Mouse (Mus musculus) lung, postnatal 0 days (tissue): ENCODE measurements at regions not wholly inside any gene's neighbourhood (a gene's known extent, or its start where the extent isn't known, plus 50 kb on each side); places are given as distances from the start of the nearest gene placed in this dataset.

ENCODE experiments used
- ATAC-seq: fragments of 200-750 bp; cut with Nextera tagmentation; 2 replicates; pipeline ENCODE4 v1.8.0; 2017; ENCODE audit warnings: moderate library complexity
- DNase-seq: peaks from one replicate; pipeline ENCODE4 v3.0.0-alpha.2; 2016; ENCODE audit warnings: low spot score
- H3K27ac ChIP-seq: fragments of 300-500 bp; sonication (generic); 2 replicates; pipeline ENCODE4 v1.5.1; 2014; ENCODE audit warnings: antibody characterized with exemption, mild to moderate bottlenecking, low read length, mixed read lengths
- H3K27me3 ChIP-seq: fragments of 300-500 bp; sonication (generic); replicated peaks from 2 replicates; pipeline ENCODE4 v1.6.1; 2014; ENCODE audit warnings: low read length, mixed read lengths; ENCODE audit not compliant: insufficient read depth
- H3K36me3 ChIP-seq: fragments of 300-500 bp; sonication (generic); 2 replicates; pipeline ENCODE4 v1.6.1; 2014; ENCODE audit warnings: low read length, mixed read lengths; ENCODE audit not compliant: insufficient read depth
- H3K4me1 ChIP-seq: fragments of 300-500 bp; sonication (generic); 2 replicates; pipeline ENCODE4 v1.6.1; 2014; ENCODE audit warnings: antibody characterized with exemption, low read depth, low read length, mixed read lengths; ENCODE audit not compliant: insufficient read depth
- H3K4me2 ChIP-seq: fragments of 300-500 bp; sonication (generic); replicated peaks from 2 replicates; pipeline ENCODE4 v1.6.1; 2014; ENCODE audit warnings: low read depth, mild to moderate bottlenecking, low read length, moderate library complexity, mixed read lengths
- H3K4me3 ChIP-seq: fragments of 300-500 bp; sonication (generic); 2 replicates; pipeline ENCODE4 v1.5.1; 2014; ENCODE audit warnings: low read depth, low read length
- H3K9ac ChIP-seq: fragments of 300-500 bp; sonication (generic); replicated peaks from 2 replicates; pipeline ENCODE4 v1.6.1; 2014; ENCODE audit warnings: low read depth, mild to moderate bottlenecking
- H3K9me3 ChIP-seq: fragments of 300-500 bp; sonication (generic); 2 replicates; pipeline ENCODE4 v1.6.1; 2016; ENCODE audit warnings: low read length, mixed read lengths
- CTCF ChIP-seq: IDR thresholded peaks from 2 replicates; pipeline ENCODE4 v1.5.1; 2016; ENCODE audit warnings: antibody characterized with exemption, mild to moderate bottlenecking
- EP300 ChIP-seq: IDR thresholded peaks from 2 replicates; pipeline ENCODE4 v1.6.1; 2016; ENCODE audit warnings: antibody characterized with exemption, mild to moderate bottlenecking, control low read depth
- WGBS: fragments of 180-500 bp; shearing (Covaris S2); extraction: QIAGEN DNeasy Blood & Tissue Kit; methylation state at CpG from one replicate; pipeline ENCODE4 v1.1.7; 2014; 5-methylcytosine and 5-hydroxymethylcytosine counted together

- DNase-seq (no peak), ATAC-seq (no peak)
- Histone ChIP-seq H3K27ac (peak overlapping the region; percentile 43; the same call in 1 of the 2 replicates), H3K4me2 (no peak overlapping the region), H3K9me3 (no peaks in the 10 kb centered on the region), H3K4me3 (no peak overlapping the region), H3K4me1 (peaks cover 14% of the 10 kb centered on the region; the same call in 1 of the 2 replicates), H3K9ac (no peak overlapping the region), H3K36me3 (no peaks in the 10 kb centered on the region), H3K27me3 (no peaks in the 10 kb centered on the region)
- WGBS, result 42% methylated on average over 8 of the region's 8 CpGs
- TF ChIP-seq EP300 (no peak), CTCF (no peak)
Measured at GRCm38 (mm10) chr8:8991026-8991425, 300.7 kb upstream of the Arglu1 start.

DNA sequence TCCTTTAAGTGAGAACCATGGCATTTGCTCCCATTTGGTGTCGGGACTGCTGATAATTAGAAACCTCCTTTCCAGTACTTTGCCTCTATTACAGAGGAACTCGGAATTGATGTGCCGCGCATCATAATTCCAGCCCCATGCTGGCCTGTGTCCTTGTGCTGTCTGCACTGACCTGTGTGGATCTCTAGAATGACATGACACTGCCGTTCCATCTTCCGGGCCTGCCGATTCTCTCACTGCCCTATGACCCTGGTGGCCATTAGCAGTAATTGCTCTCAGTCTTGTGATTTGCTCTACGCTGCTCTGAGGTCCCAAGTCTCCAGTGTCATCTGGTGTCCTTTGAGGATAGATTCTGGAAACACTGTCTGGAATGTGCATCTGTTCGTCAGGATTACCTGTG lies 295.7 kb upstream of the Arglu1 start:
- DNase-seq, result no peak
- no peaks in the 10 kb centered on the region for H3K9me3 ChIP-seq
- no peaks in the 10 kb centered on the region for H3K36me3 ChIP-seq
- ATAC-seq, result no peak
- H3K4me2 ChIP-seq, result no peak overlapping the region
- peaks cover 10% of the 10 kb centered on the region; the same call in 1 of the 2 replicates for H3K4me1 ChIP-seq
- 81% methylated on average over 9 of the region's 9 CpGs for WGBS
- peak; percentile 44 for TF ChIP-seq CTCF
- TF ChIP-seq EP300, result no peak
- no peaks in the 10 kb centered on the region for H3K27me3 ChIP-seq
- H3K4me3 ChIP-seq, result no peak overlapping the region
- no peak overlapping the region for H3K27ac ChIP-seq
- no peak overlapping the region for H3K9ac ChIP-seq

GRCm38 (mm10) chr8:8985395-8985794 lies 295.1 kb upstream of the Arglu1 start:
- TF ChIP-seq EP300 (no peak), CTCF (peak; percentile 57)
- Histone ChIP-seq H3K27me3 (no peaks in the 10 kb centered on the region), H3K36me3 (no peaks in the 10 kb centered on the region), H3K4me3 (no peak overlapping the region), H3K4me2 (no peak overlapping the region), H3K9me3 (no peaks in the 10 kb centered on the region), H3K27ac (no peak overlapping the region), H3K4me1 (peaks cover 4% of the 10 kb centered on the region; the same call in 1 of the 2 replicates), H3K9ac (no peak overlapping the region)
- no peak for DNase-seq
- no peak for ATAC-seq
- 76% methylated on average over 13 of the region's 13 CpGs for WGBS

GRCm38 (mm10) chr8:8984829-8985251 lies 294.5 kb upstream of the Arglu1 start:
- H3K9me3 ChIP-seq, result no peaks in the 10 kb centered on the region
- WGBS, result 32% methylated on average over 11 of the region's 11 CpGs
- no peaks in the 10 kb centered on the region for H3K27me3 ChIP-seq
- no peak overlapping the region for H3K4me3 ChIP-seq
- H3K27ac ChIP-seq, result no peak overlapping the region
- TF ChIP-seq EP300 (no peak), CTCF (no peak)
- DNase-seq, result no peak
- ATAC-seq, result no peak
- H3K4me1 ChIP-seq, result peaks cover 4% of the 10 kb centered on the region; the same call in 1 of the 2 replicates
- H3K36me3 ChIP-seq, result no peaks in the 10 kb centered on the region
- H3K9ac ChIP-seq, result no peak overlapping the region
- H3K4me2 ChIP-seq, result no peak overlapping the region

GRCm38 (mm10) chr8:8984159-8984828 lies 294.0 kb upstream of the Arglu1 start:
- ATAC-seq, result no peak
- Histone ChIP-seq H3K27ac (no peak overlapping the region), H3K9me3 (no peaks in the 10 kb centered on the region), H3K9ac (no peak overlapping the region), H3K4me3 (no peak overlapping the region), H3K4me2 (0 out of 2 replicates have a peak overlapping the region, but pooled peaks have one; percentile 22), H3K4me1 (peaks cover 4% of the 10 kb centered on the region; the same call in 1 of the 2 replicates), H3K27me3 (no peaks in the 10 kb centered on the region), H3K36me3 (no peaks in the 10 kb centered on the region)
- 24% methylated on average over 13 of the region's 13 CpGs for WGBS
- no peak for DNase-seq
- TF ChIP-seq CTCF (no peak), EP300 (no peak)

GRCm38 (mm10) chr8:8983133-8983661 lies 292.9 kb upstream of the Arglu1 start:
- H3K27ac ChIP-seq, result no peak overlapping the region
- no peak overlapping the region for H3K4me3 ChIP-seq
- no peak for DNase-seq
- H3K27me3 ChIP-seq, result no peaks in the 10 kb centered on the region
- TF ChIP-seq CTCF (no peak), EP300 (no peak)
- WGBS, result 41% methylated on average over 5 of the region's 5 CpGs
- ATAC-seq, result peak; percentile 40; the same call in 1 of the 2 replicates
- H3K9me3 ChIP-seq, result no peaks in the 10 kb centered on the region
- H3K9ac ChIP-seq, result no peak overlapping the region
- peaks cover 4% of the 10 kb centered on the region; the same call in 1 of the 2 replicates for H3K4me1 ChIP-seq
- no peak overlapping the region for H3K4me2 ChIP-seq
- no peaks in the 10 kb centered on the region for H3K36me3 ChIP-seq
